7 mouse cellular contexts compared by ENCODE assay signal in genomic region chr5:139484185-139484814, GRCm38 (mm10). TPM values are rescaled to one million over a fixed set of nuclear protein-coding genes. Genes with fewer than 3 reads are reported as not detected.
DNase-seq lines count a peak whose midpoint lies in the region; ATAC-seq lines count a peak whose summit lies in the region.

TSS of gene Zfand2a (minus strand) at chr5:139484549.

- peak within 1 kb of the TSS; percentile 89 for H3K4me3 ChIP-seq in embryonic facial prominence, embryonic 12.5 days
- H3K4me3 ChIP-seq in limb, embryonic 11.5 days (ENCODE audit: low read depth, low read length) = peak within 1 kb of the TSS; percentile 92
- peak within 1 kb of the TSS; percentile 90 for H3K4me3 ChIP-seq in midbrain, embryonic 14.5 days (replicated peaks; ENCODE audit: low read depth, low read length)

- peak; percentile 99 for DNase-seq in adrenal gland, postnatal 25 days
- DNase-seq in heart, adult 11 months = peak; percentile 100
- DNase-seq in kidney, adult 18-20 months = peak; percentile 100
- DNase-seq in limb, embryonic 11.5 days (ENCODE audit: low spot score) = peak; percentile 100
- DNase-seq in midbrain, embryonic 14.5 days = peak; percentile 100
- DNase-seq in spleen, adult 18-20 months = peak; percentile 98

- peak within 1 kb of the TSS; percentile 73 for H3K27ac ChIP-seq in embryonic facial prominence, embryonic 12.5 days
- no peak within 1 kb of the TSS for H3K27ac ChIP-seq in limb, embryonic 11.5 days (replicated peaks; ENCODE audit: low read depth, low read length)
- peak within 1 kb of the TSS; percentile 68 for H3K27ac ChIP-seq in midbrain, embryonic 14.5 days (replicated peaks; ENCODE audit: low read depth, low read length)

- H3K9ac ChIP-seq in embryonic facial prominence, embryonic 12.5 days = peak within 1 kb of the TSS; percentile 77
- peak within 1 kb of the TSS; percentile 83 for H3K9ac ChIP-seq in limb, embryonic 11.5 days (ENCODE audit: low read length)
- peak within 1 kb of the TSS; percentile 75 for H3K9ac ChIP-seq in midbrain, embryonic 14.5 days (replicated peaks; ENCODE audit: low read length)

- peak within 1 kb of the TSS; percentile 83 for H3K4me2 ChIP-seq in embryonic facial prominence, embryonic 12.5 days (replicated peaks)
- H3K4me2 ChIP-seq in limb, embryonic 11.5 days (ENCODE audit: low read depth, severe bottlenecking) = peak within 1 kb of the TSS; percentile 88
- H3K4me2 ChIP-seq in midbrain, embryonic 14.5 days (ENCODE audit: low read length) = peak within 1 kb of the TSS; percentile 87

- no peaks in the 10 kb centered on the region for H3K9me3 ChIP-seq in embryonic facial prominence, embryonic 12.5 days
- no peaks in the 10 kb centered on the region for H3K9me3 ChIP-seq in limb, embryonic 11.5 days (ENCODE audit: control insufficient read depth, low read length)
- no peaks in the 10 kb centered on the region; the same call in 1 of the 2 replicates for H3K9me3 ChIP-seq in midbrain, embryonic 14.5 days (ENCODE audit: control insufficient read depth, low read length)

- peaks cover 21% of the 10 kb centered on the region for H3K36me3 ChIP-seq in embryonic facial prominence, embryonic 12.5 days
- peaks cover 5% of the 10 kb centered on the region for H3K36me3 ChIP-seq in limb, embryonic 11.5 days (ENCODE audit: control insufficient read depth, insufficient read depth, low read length)
- peaks cover 30% of the 10 kb centered on the region for H3K36me3 ChIP-seq in midbrain, embryonic 14.5 days (ENCODE audit: control insufficient read depth, insufficient read depth, low read length)

- peak; percentile 90 for ATAC-seq in embryonic facial prominence, embryonic 12.5 days (ENCODE audit: insufficient number of reproducible peaks, insufficient read depth, low FRiP score, low TSS enrichment)
- peak; percentile 92 for ATAC-seq in limb, embryonic 11.5 days (ENCODE audit: insufficient number of reproducible peaks, low FRiP score, low TSS enrichment, low read depth)
- peak; percentile 96 for ATAC-seq in midbrain, embryonic 14.5 days (ENCODE audit: low FRiP score, low TSS enrichment)

- no peaks in the 10 kb centered on the region for H3K27me3 ChIP-seq in embryonic facial prominence, embryonic 12.5 days
- H3K27me3 ChIP-seq in limb, embryonic 11.5 days (ENCODE audit: control insufficient read depth, insufficient read depth, low read length) = no peaks in the 10 kb centered on the region
- no peaks in the 10 kb centered on the region for H3K27me3 ChIP-seq in midbrain, embryonic 14.5 days (ENCODE audit: control insufficient read depth, insufficient read depth, low read length)

- H3K4me1 ChIP-seq in embryonic facial prominence, embryonic 12.5 days = peaks cover 10% of the 10 kb centered on the region
- 0 out of 2 replicates have a peak, but pooled peaks cover 6% of the 10 kb centered on the region for H3K4me1 ChIP-seq in limb, embryonic 11.5 days (ENCODE audit: control insufficient read depth, insufficient read depth, low read length)
- H3K4me1 ChIP-seq in midbrain, embryonic 14.5 days (ENCODE audit: control insufficient read depth, insufficient read depth, low read length) = peaks cover 10% of the 10 kb centered on the region

- WGBS in embryonic facial prominence, embryonic 12.5 days = under 1% methylated on average over 42 of the region's 42 CpGs
- WGBS in limb, embryonic 11.5 days = 1% methylated on average over 42 of the region's 42 CpGs
- WGBS in midbrain, embryonic 14.5 days = under 1% methylated on average over 42 of the region's 42 CpGs

RNA-seq across cellular contexts. Expression of gene Zfand2a, which starts in this region (rescaled TPM):
- 22.5 and 31.2 TPM in 2 replicates for total RNA-seq in adrenal gland, postnatal 25 days (2021)
- polyA plus RNA-seq in embryonic facial prominence, embryonic 12.5 days (2016; fragmentation: Nextera tagmentation; extraction: Ambion mirVana) = 9.6 and 9.9 TPM in 2 replicates
- polyA plus RNA-seq in limb, embryonic 11.5 days (2014; fragmentation: Nextera tagmentation; extraction: Ambion mirVana) = 8.0 and 9.1 TPM in 2 replicates
- 14.0 and 14.1 TPM in 2 replicates for polyA plus RNA-seq in midbrain, embryonic 14.5 days (2014; fragmentation: Nextera tagmentation; extraction: Ambion mirVana)
